Mouse (Mus musculus) ES-E14 (cell line): ENCODE measurements around the gene Hes5.

Experiments
- CHD2 ChIP-seq: IDR thresholded peaks from 2 replicates; pipeline ENCODE4 v1.6.1; 2014; ENCODE audit warnings: mild to moderate bottlenecking, low read depth, low read length, inconsistent platforms
- HCFC1 ChIP-seq: IDR thresholded peaks from 2 replicates; pipeline ENCODE4 v1.6.1; 2012; ENCODE audit warnings: low read length, inconsistent platforms, borderline replicate concordance; ENCODE audit not compliant: insufficient read depth
- MAFK ChIP-seq: IDR thresholded peaks from 2 replicates; pipeline ENCODE4 v1.6.1; 2014; ENCODE audit warnings: mild to moderate bottlenecking, low read depth, low read length, inconsistent platforms; ENCODE audit not compliant: insufficient read depth
- ZNF384 ChIP-seq: IDR thresholded peaks from 2 replicates; pipeline ENCODE4 v1.6.1; 2012; ENCODE audit warnings: low read depth, low read length, inconsistent platforms

GRCm38 (mm10) chr4:154928395-154929087 lies 32.2 kb upstream of the Hes5 start, which contains the start of gene Tnfrsf14:
- TF ChIP-seq ZNF384: no peak
- TF ChIP-seq HCFC1: no peak
- no peak for TF ChIP-seq MAFK
- no peak for TF ChIP-seq CHD2
